ENCODE assay signal across 11 mouse cellular contexts in the genomic region with DNA sequence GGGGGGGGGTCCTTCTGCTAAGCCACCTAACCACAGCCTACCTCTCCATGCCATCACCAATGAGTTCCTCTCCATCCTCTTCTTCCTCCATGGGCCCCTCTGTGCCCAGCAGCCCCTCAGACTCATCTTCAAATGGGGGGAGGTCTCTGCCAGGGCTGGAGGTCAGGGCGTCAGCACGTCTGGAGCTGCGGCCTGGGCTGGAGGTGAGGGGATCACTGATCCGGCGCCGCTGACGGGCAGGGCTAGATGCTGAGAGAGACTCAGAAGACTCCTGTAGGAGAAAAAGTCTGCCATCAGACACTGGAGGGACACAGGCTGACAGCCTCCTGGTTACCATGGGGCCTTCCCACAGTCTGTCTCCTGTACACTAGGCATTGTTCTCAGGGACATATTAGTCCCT. TPM values are rescaled to one million over a fixed set of nuclear protein-coding genes. Genes with fewer than 3 reads are reported as not detected.
DNase-seq lines count a peak whose midpoint lies in the region; ATAC-seq and TF ChIP-seq lines count a peak whose summit lies in the region.
"Had no signal": no experiment of that assay in that cellular context is flagged by ENCODE, and none has a peak within 500 bp of the region (broad histone marks: within the 10 kb centered on the region; RNA-seq: fewer than 3 reads in every experiment).

No protein-coding gene starts in this region.

- TF ChIP-seq POLR2A in MEL (IDR thresholded peaks at IDR 0.05; ENCODE audit: control insufficient read depth in 1 of 2, insufficient read depth in 1 of 2, low read depth in 1 of 2, low read length in 2 of 2, poor library complexity in 1 of 2): no peak

- H3K9ac ChIP-seq in heart, embryonic 15.5 days: peak overlapping the region; percentile 33; the same call in 1 of the 2 replicates
- peak overlapping the region; percentile 85 for H3K9ac ChIP-seq in MEL (ENCODE audit: control insufficient read depth, low read depth, low read length, poor library complexity, severe bottlenecking)
- peak overlapping the region; percentile 49; the same call in 1 of the 2 replicates for H3K9ac ChIP-seq in hindbrain, embryonic 13.5 days
- peak overlapping the region; percentile 40 for H3K9ac ChIP-seq in midbrain, embryonic 12.5 days (replicated peaks)

- ATAC-seq in heart, embryonic 15.5 days (replicated peaks; ENCODE audit: insufficient number of reproducible peaks, insufficient read depth, low FRiP score, low read depth): no peak
- no peak for ATAC-seq in hindbrain, embryonic 13.5 days (ENCODE audit: low FRiP score)
- ATAC-seq in midbrain, embryonic 12.5 days (ENCODE audit: low FRiP score, low read depth): no peak

- H3K4me2 ChIP-seq in heart, embryonic 15.5 days: peak overlapping the region; percentile 92
- H3K4me2 ChIP-seq in hindbrain, embryonic 13.5 days: peak overlapping the region; percentile 79
- peak overlapping the region; percentile 79 for H3K4me2 ChIP-seq in midbrain, embryonic 12.5 days (replicated peaks)

- peaks cover 12% of the 10 kb centered on the region for H3K36me3 ChIP-seq in heart, embryonic 15.5 days
- peaks cover 13 to 22% of the 10 kb centered on the region in 2 experiments for H3K36me3 ChIP-seq in MEL (ENCODE audit: control insufficient read depth in 1 of 2, insufficient read depth in 2 of 2, low read length in 2 of 2)
- H3K36me3 ChIP-seq in hindbrain, embryonic 13.5 days: peaks cover 20% of the 10 kb centered on the region
- peaks cover 39% of the 10 kb centered on the region for H3K36me3 ChIP-seq in midbrain, embryonic 12.5 days

- H3K27me3 ChIP-seq in heart, embryonic 15.5 days: no peaks in the 10 kb centered on the region
- H3K27me3 ChIP-seq in MEL (ENCODE audit: control insufficient read depth in 1 of 2, insufficient read depth in 2 of 2, low read length in 2 of 2): no peaks in the 10 kb centered on the region
- H3K27me3 ChIP-seq in hindbrain, embryonic 13.5 days: no peaks in the 10 kb centered on the region
- no peaks in the 10 kb centered on the region for H3K27me3 ChIP-seq in midbrain, embryonic 12.5 days

- peaks cover 40% of the 10 kb centered on the region for H3K4me1 ChIP-seq in heart, embryonic 15.5 days (replicated peaks)
- peaks cover 0 to 17% of the 10 kb centered on the region in 2 experiments; a peak in 2 of 4 replicates for H3K4me1 ChIP-seq in MEL (ENCODE audit: control insufficient read depth in 1 of 2, insufficient read depth in 2 of 2, low read length in 2 of 2)
- H3K4me1 ChIP-seq in hindbrain, embryonic 13.5 days (replicated peaks): peaks cover 33% of the 10 kb centered on the region
- H3K4me1 ChIP-seq in midbrain, embryonic 12.5 days: peaks cover 26% of the 10 kb centered on the region

- 65% methylated on average over 7 of the region's 7 CpGs for WGBS in heart, embryonic 15.5 days
- WGBS in hindbrain, embryonic 13.5 days: 70% methylated on average over 7 of the region's 7 CpGs
- WGBS in midbrain, embryonic 12.5 days: 71% methylated on average over 7 of the region's 7 CpGs

- no peak for TF ChIP-seq RAD21 in MEL (IDR thresholded peaks at IDR 0.05; ENCODE audit: low read depth, low read length)

- DNase-seq in heart, postnatal 14 days: no peak
- DNase-seq in MEL (ENCODE audit: low read depth, low spot score): no peak
- no peak for DNase-seq in cerebellum, adult 9-10 months
- no peak for DNase-seq in left cerebral cortex, postnatal 25 days (ENCODE audit: low spot score in 2 of 2)
- DNase-seq in layer of hippocampus, adult 9-11 months: no peak
- DNase-seq: lung, adult 2 months; right cerebral cortex, adult 18-20 months; thymus, postnatal 4 days had no signal

- peaks cover 36% of the 10 kb centered on the region for H3K79me2 ChIP-seq in MEL (ENCODE audit: control insufficient read depth, insufficient read depth, low read length, poor library complexity)

- no peak overlapping the region for H3K27ac ChIP-seq in heart, embryonic 15.5 days
- H3K27ac ChIP-seq in MEL (ENCODE audit: control insufficient read depth, low read depth, low read length): no peak overlapping the region
- H3K27ac ChIP-seq in hindbrain, embryonic 13.5 days: no peak overlapping the region
- no peak overlapping the region for H3K27ac ChIP-seq in midbrain, embryonic 12.5 days (replicated peaks)

- H3K4me3 ChIP-seq in heart, embryonic 15.5 days: peak overlapping the region; percentile 78
- peak overlapping the region; percentile 67 to 100 for H3K4me3 ChIP-seq in MEL (ENCODE audit: control insufficient read depth in 1 of 2, insufficient read depth in 1 of 2, low read depth in 2 of 2, low read length in 2 of 2)
- 0 out of 2 replicates have a peak overlapping the region, but pooled peaks have one; percentile 5 for H3K4me3 ChIP-seq in hindbrain, embryonic 13.5 days
- H3K4me3 ChIP-seq in midbrain, embryonic 12.5 days: peak overlapping the region; percentile 67

- H3K9me3 ChIP-seq in heart, embryonic 15.5 days (replicated peaks): no peaks in the 10 kb centered on the region
- H3K9me3 ChIP-seq in MEL (replicated peaks; ENCODE audit: insufficient read depth, low read length): no peaks in the 10 kb centered on the region
- H3K9me3 ChIP-seq in hindbrain, embryonic 13.5 days: no peaks in the 10 kb centered on the region
- no peaks in the 10 kb centered on the region for H3K9me3 ChIP-seq in midbrain, embryonic 12.5 days

- intact Hi-C loops in heart, postnatal 14 days (cut with DNase I): no loop called here
- intact Hi-C loops in left cerebral cortex, postnatal 25 days (cut with DNase I): loop anchor here (10.0 kb wide), 1 partner anchor 782 kb away; no protein-coding TSS in a partner anchor

- TF ChIP-seq CTCF in MEL (IDR thresholded peaks at IDR 0.05 in 2 of 3, conservative IDR thresholded peaks at IDR 0.05 in 1 of 3; ENCODE audit: control insufficient read depth in 1 of 3, insufficient read depth in 1 of 3, low read depth in 2 of 3, low read length in 3 of 3, poor library complexity in 1 of 3, severe bottlenecking in 1 of 3): no peak

- no peak for TF ChIP-seq EP300 in MEL (IDR thresholded peaks at IDR 0.05; ENCODE audit: low read depth in 1 of 2, low read length in 2 of 2)

TF ChIP-seq in MEL, 35 proteins besides CTCF, POLR2A, EP300 and RAD21:
- TF ChIP-seq USF2 (IDR thresholded peaks at IDR 0.05; ENCODE audit: borderline replicate concordance in 1 of 2, insufficient read depth in 1 of 2, low read depth in 1 of 2, low read length in 2 of 2): no peak
- TF ChIP-seq SIN3A (IDR thresholded peaks at IDR 0.05; ENCODE audit: low read length): 0 out of 2 replicates have a peak, but pooled peaks have one; percentile 16

RNA-seq across cellular contexts. Expression of a gene that starts 1.3 kb away (rescaled TPM):
- 68.2 and 94.2 TPM in 2 replicates for polyA plus RNA-seq in heart, embryonic 15.5 days (2015; fragmentation: Nextera tagmentation; extraction: Ambion mirVana)
- total RNA-seq in heart, postnatal 14 days (2021): 10 to 100 TPM; 11.0 to 15.4 TPM
- total RNA-seq in MEL (2012; rRNA removed): 214 and 242 TPM in 2 replicates
- 100 to 1,000 TPM; 110 to 268 TPM for polyA plus RNA-seq in MEL (2012; ENCODE audit: insufficient read depth in 1 of 2, insufficient read length in 2 of 2, low read depth in 1 of 2, low replicate concordance in 2 of 2, missing spikeins in 1 of 2)
- polyA plus RNA-seq in hindbrain, embryonic 13.5 days (2015; fragmentation: Nextera tagmentation; extraction: Ambion mirVana): 43.0 and 43.7 TPM in 2 replicates
- polyA plus RNA-seq in midbrain, embryonic 12.5 days (2016; fragmentation: Nextera tagmentation; extraction: Ambion mirVana): 157 and 158 TPM in 2 replicates
- 1 to 10 TPM; 3.2 to 4.9 TPM for total RNA-seq in left cerebral cortex, postnatal 25 days (2021)

RNA-seq across cellular contexts. Expression of a gene that starts 4.8 kb away (rescaled TPM):
- 41.4 and 54.7 TPM in 2 replicates for polyA plus RNA-seq in heart, embryonic 15.5 days (2015; fragmentation: Nextera tagmentation; extraction: Ambion mirVana)
- 10 to 100 TPM; 34.7 to 38.9 TPM for total RNA-seq in heart, postnatal 14 days (2021)
- 20.3 and 22.9 TPM in 2 replicates for total RNA-seq in MEL (2012; rRNA removed)
- polyA plus RNA-seq in MEL (2012; ENCODE audit: insufficient read depth in 1 of 2, insufficient read length in 2 of 2, low read depth in 1 of 2, low replicate concordance in 2 of 2, missing spikeins in 1 of 2): 10 to 100 TPM in 1 of 2 experiments, not detected in 1; 42.4 TPM
- polyA plus RNA-seq in hindbrain, embryonic 13.5 days (2015; fragmentation: Nextera tagmentation; extraction: Ambion mirVana): 73.6 and 78.8 TPM in 2 replicates
- polyA plus RNA-seq in midbrain, embryonic 12.5 days (2016; fragmentation: Nextera tagmentation; extraction: Ambion mirVana): 53.6 and 61.7 TPM in 2 replicates
- total RNA-seq in left cerebral cortex, postnatal 25 days (2021): 10 to 100 TPM; 39.2 to 46.8 TPM

RNA-seq across cellular contexts. Expression of a gene that starts 22.4 kb away (rescaled TPM):
- 42.5 and 52.5 TPM in 2 replicates for polyA plus RNA-seq in heart, embryonic 15.5 days (2015; fragmentation: Nextera tagmentation; extraction: Ambion mirVana)
- 10 to 100 TPM; 26.7 to 27.4 TPM for total RNA-seq in heart, postnatal 14 days (2021)
- not detected in 2 replicates for total RNA-seq in MEL (2012; rRNA removed)
- polyA plus RNA-seq in MEL (2012; ENCODE audit: insufficient read depth in 1 of 2, insufficient read length in 2 of 2, low read depth in 1 of 2, low replicate concordance in 2 of 2, missing spikeins in 1 of 2): under 1 TPM in 1 of 2 experiments, not detected in 1; 0.10 TPM
- polyA plus RNA-seq in hindbrain, embryonic 13.5 days (2015; fragmentation: Nextera tagmentation; extraction: Ambion mirVana): 546 and 595 TPM in 2 replicates
- polyA plus RNA-seq in midbrain, embryonic 12.5 days (2016; fragmentation: Nextera tagmentation; extraction: Ambion mirVana): 305 and 314 TPM in 2 replicates
- total RNA-seq in left cerebral cortex, postnatal 25 days (2021): 100 to 1,000 TPM; 173 to 180 TPM

RNA-seq across cellular contexts. Expression of a gene that starts 55.5 kb away (rescaled TPM):
- polyA plus RNA-seq in heart, embryonic 15.5 days (2015; fragmentation: Nextera tagmentation; extraction: Ambion mirVana): 21.7 and 27.3 TPM in 2 replicates
- 10 to 100 TPM; 23.4 to 24.3 TPM for total RNA-seq in heart, postnatal 14 days (2021)
- total RNA-seq in MEL (2012; rRNA removed): 7.3 and 7.4 TPM in 2 replicates
- 10 to 100 TPM in 1 of 2 experiments, not detected in 1; 16.9 TPM for polyA plus RNA-seq in MEL (2012; ENCODE audit: insufficient read depth in 1 of 2, insufficient read length in 2 of 2, low read depth in 1 of 2, low replicate concordance in 2 of 2, missing spikeins in 1 of 2)
- 36.3 and 38.2 TPM in 2 replicates for polyA plus RNA-seq in hindbrain, embryonic 13.5 days (2015; fragmentation: Nextera tagmentation; extraction: Ambion mirVana)
- 27.7 and 30.0 TPM in 2 replicates for polyA plus RNA-seq in midbrain, embryonic 12.5 days (2016; fragmentation: Nextera tagmentation; extraction: Ambion mirVana)
- 10 to 100 TPM; 34.8 to 35.3 TPM for total RNA-seq in left cerebral cortex, postnatal 25 days (2021)

Comparison
In these comparisons a context has a peak if more than half of its experiments do, and no peak if none do; other contexts are left out.
1. H3K4me3 ChIP-seq: peak in every context shown above with its lines; median percentile 84 in MEL; 78 in heart, embryonic 15.5 days; 67 in midbrain, embryonic 12.5 days; 5 in hindbrain, embryonic 13.5 days.
2. H3K9ac ChIP-seq: peak in every context shown above with its lines; median percentile 85 in MEL; 49 in hindbrain, embryonic 13.5 days; 40 in midbrain, embryonic 12.5 days; 33 in heart, embryonic 15.5 days.
3. RNA of a gene that starts 22.4 kb away (polyA plus RNA-seq): 546 to 595 TPM in hindbrain, embryonic 13.5 days, 305 to 314 TPM in midbrain, embryonic 12.5 days and 42.5 to 52.5 TPM in heart, embryonic 15.5 days; 0.10 TPM in MEL; every median in the first group is over 10 times any median in the second.
4. Peak in every context shown above with its lines, with median percentiles within 50 percentile points of each other: H3K4me2 ChIP-seq.